Mouse (Mus musculus) CH12.LX (cell line): ENCODE results near the gene Pus7l. TPM values are rescaled to one million over a fixed set of nuclear protein-coding genes. Genes with fewer than 3 reads are reported as not detected.

Experiments
- DNase-seq: peaks from one replicate; pipeline ENCODE4 v3.0.0-alpha.2; 2013; ENCODE audit errors: extremely low read depth
- H3K27ac ChIP-seq: 2 replicates; pipeline ENCODE4 v1.5.1; 2012; ENCODE audit warnings: low read depth, mild to moderate bottlenecking, control low read depth, moderate library complexity; ENCODE audit not compliant: insufficient read depth
- H3K27me3 ChIP-seq: replicated peaks from 2 replicates; pipeline ENCODE3; 2012; ENCODE audit warnings: inconsistent platforms
- H3K36me3 ChIP-seq, 2 experiments: replicated peaks in 1 of 2; 2 replicates each; pipeline versions ENCODE3 to v1.6.1; 2012; ENCODE audit warnings: inconsistent platforms in 1 of 2, low read length in 1 of 2, mild to moderate bottlenecking in 1 of 2, mixed read lengths in 1 of 2, moderate library complexity in 1 of 2; ENCODE audit not compliant: control insufficient read depth in 1 of 2, insufficient read depth in 1 of 2
- H3K4me1 ChIP-seq, 2 experiments: 2 replicates each; pipeline ENCODE4 v1.6.1; 2012; ENCODE audit warnings: inconsistent platforms in 1 of 2, moderate library complexity in 1 of 2; ENCODE audit not compliant: insufficient read depth in 2 of 2, control insufficient read depth in 1 of 2
- H3K4me2 ChIP-seq: 2 replicates; pipeline ENCODE4 v1.6.1; 2012; ENCODE audit warnings: low read depth, mild to moderate bottlenecking, control low read depth; ENCODE audit not compliant: poor library complexity, insufficient read depth, severe bottlenecking
- H3K4me3 ChIP-seq, 3 experiments: fragments of 150-350 bp in 1 of 3; sonication (generic) in 1 of 3; replicated peaks in 1 of 3; 2 replicates each; pipeline versions ENCODE3 to v1.5.1; 2011 to 2012; ENCODE audit warnings: low read depth in 2 of 3, low read length in 2 of 3, mild to moderate bottlenecking in 2 of 3, moderate library complexity in 2 of 3, control low read depth in 1 of 3, improper control_type of control experiment in 1 of 3, inconsistent platforms in 1 of 3, mixed read lengths in 1 of 3; ENCODE audit not compliant: poor library complexity in 1 of 3
- H3K79me2 ChIP-seq: replicated peaks from 2 replicates; pipeline ENCODE4 v1.6.1; 2012; ENCODE audit warnings: mild to moderate bottlenecking, moderate library complexity; ENCODE audit not compliant: control insufficient read depth, poor library complexity, insufficient read depth, severe bottlenecking; ENCODE audit errors: extremely low read depth
- H3K9ac ChIP-seq: 2 replicates; pipeline ENCODE4 v1.6.1; 2012; ENCODE audit warnings: low read depth, mild to moderate bottlenecking, control low read depth, moderate library complexity; ENCODE audit not compliant: insufficient read depth
- H3K9me3 ChIP-seq: replicated peaks from 2 replicates; pipeline ENCODE3; 2012; ENCODE audit warnings: low read length, inconsistent platforms, mixed read lengths
- BHLHE40 ChIP-seq: IDR thresholded peaks from 2 replicates; pipeline ENCODE4 v1.6.1; 2011; ENCODE audit warnings: mild to moderate bottlenecking, low read depth, low read length, improper control_type of control experiment
- CHD2 ChIP-seq: IDR thresholded peaks from 2 replicates; pipeline ENCODE4 v1.6.1; 2011; ENCODE audit warnings: low read length, improper control_type of control experiment
- KAT2A ChIP-seq: IDR thresholded peaks from 2 replicates; pipeline ENCODE4 v1.6.1; 2012; ENCODE audit warnings: low read length, improper control_type of control experiment, inconsistent platforms; ENCODE audit not compliant: insufficient replicate concordance
- MAX ChIP-seq: IDR thresholded peaks from 2 replicates; pipeline ENCODE4 v1.6.1; 2011; ENCODE audit warnings: low read length, improper control_type of control experiment
- MXI1 ChIP-seq: IDR thresholded peaks from 2 replicates; pipeline ENCODE4 v1.6.1; 2011; ENCODE audit warnings: mild to moderate bottlenecking, low read depth, low read length, improper control_type of control experiment
- MYC ChIP-seq: IDR thresholded peaks from 2 replicates; pipeline ENCODE4 v1.6.1; 2011; ENCODE audit warnings: low read depth, mild to moderate bottlenecking, improper control_type of control experiment, low read length
- NRF1 ChIP-seq: IDR thresholded peaks from 2 replicates; pipeline ENCODE4 v1.6.1; 2014; ENCODE audit warnings: low read depth, mild to moderate bottlenecking, inconsistent platforms, low read length, improper control_type of control experiment, moderate library complexity
- USF1 ChIP-seq: IDR thresholded peaks from 2 replicates; pipeline ENCODE4 v1.6.1; 2014; ENCODE audit warnings: low read depth, mild to moderate bottlenecking, inconsistent platforms, low read length, improper control_type of control experiment
- ZKSCAN1 ChIP-seq: IDR thresholded peaks from 2 replicates; pipeline ENCODE4 v1.6.1; 2012; ENCODE audit warnings: low read depth, inconsistent platforms, low read length, improper control_type of control experiment, borderline replicate concordance
- ZMIZ1 ChIP-seq: IDR thresholded peaks from 2 replicates; pipeline ENCODE4 v1.6.1; 2012; ENCODE audit warnings: low read depth, mild to moderate bottlenecking, inconsistent platforms, low read length, improper control_type of control experiment
- dilution Hi-C: fragments of 300-500 bp; cut with MboI; formaldehyde crosslinking; loops from 2 replicates; pipeline ENCODE4 v1.14.3; 2020; ENCODE audit warnings: low sequenced_read_pairs; ENCODE audit not compliant: extremely low pct_unique_long_range_greater_than_20kb, extremely low pct_ligation_motif_present
- in situ Hi-C: fragments of 300-500 bp; cut with MboI; formaldehyde crosslinking; loops from 3 replicates; pipeline ENCODE4 v1.14.3; 2019; ENCODE audit warnings: low sequenced_read_pairs, low pct_ligation_motif_present, low pct_unique_long_range_greater_than_20kb, mixed read lengths
- polyA plus RNA-seq: library from polyadenylated mRNA; unstranded; fragments of >175 nt; gene quantifications from 2 replicates; pipeline ENCODE4 v1.2.1, GENCODE M21; 2012; ENCODE audit warnings: low read depth; ENCODE audit not compliant: insufficient read length
- total RNA-seq, 2 experiments: library from RNA; depleted of rRNA; stranded (reverse); fragments of 300-350 nt in 1 of 2; fragments of >200 nt in 1 of 2; gene quantifications; 2 replicates each; pipeline ENCODE4 v1.2.3; 2012 to 2014

The Pus7l gene
- total and polyA plus RNA-seq, 3 experiments = 14.8 to 16.9 (median 15.2) TPM

GRCm38 (mm10) chr15:94544052-94544636 lies 797 bp upstream of the Pus7l start:
- Histone ChIP-seq H3K79me2 (no peaks in the 10 kb centered on the region), H3K36me3 (peaks cover 5 to 36% of the 10 kb centered on the region in 2 experiments), H3K27ac (peak overlapping the region; percentile 33; the same call in 1 of the 2 replicates), H3K9me3 (no peaks in the 10 kb centered on the region), H3K4me2 (peak overlapping the region; percentile 96), H3K27me3 (no peaks in the 10 kb centered on the region), H3K4me1 (peaks cover 7 to 36% of the 10 kb centered on the region in 2 experiments; a peak in 3 of 4 replicates), H3K4me3 (peak overlapping the region; percentile 79 to 98 (median 87)), H3K9ac (peak overlapping the region; percentile 53)
- dilution Hi-C loops = no loop called here
- no peak for TF ChIP-seq NRF1
- in situ Hi-C loops = loop anchor here (10.0 to 25.0 kb wide), 4 partner anchors 51 to 1007 kb away; no protein-coding TSS in a partner anchor
- DNase-seq = no peak

GRCm38 (mm10) chr15:94542567-94543408 lies 559 bp downstream of the Pus7l start:
- H3K27me3 ChIP-seq = no peaks in the 10 kb centered on the region
- no peaks in the 10 kb centered on the region for H3K79me2 ChIP-seq
- no peaks in the 10 kb centered on the region for H3K9me3 ChIP-seq
- in situ Hi-C loops (loop anchor here (10.0 to 25.0 kb wide), 4 partner anchors 52 to 1005 kb away; no protein-coding TSS in a partner anchor), dilution Hi-C loops (no loop called here)
- H3K4me2 ChIP-seq = peak overlapping the region; percentile 99
- no peak for DNase-seq
- H3K27ac ChIP-seq = peak overlapping the region; percentile 34; the same call in 1 of the 2 replicates
- TF ChIP-seq ZMIZ1 = no peak
- TF ChIP-seq MXI1 = peak; percentile 97
- peak; percentile 96 for TF ChIP-seq MAX
- TF ChIP-seq CHD2 = no peak
- TF ChIP-seq BHLHE40 = 0 out of 2 replicates have a peak, but pooled peaks have one; percentile 29
- peak; percentile 97 for TF ChIP-seq MYC
- TF ChIP-seq KAT2A = no peak
- TF ChIP-seq ZKSCAN1 = peak; percentile 73
- TF ChIP-seq USF1 = peak; percentile 57
- peaks cover 12 to 49% of the 10 kb centered on the region in 2 experiments for H3K4me1 ChIP-seq
- peak overlapping the region; percentile 44 to 98 (median 79) for H3K4me3 ChIP-seq
- H3K36me3 ChIP-seq = peaks cover 0 to 34% of the 10 kb centered on the region in 2 experiments
- peak overlapping the region; percentile 64 for H3K9ac ChIP-seq
